Mouse (Mus musculus): ENCODE measurements at regions not wholly inside any gene's neighbourhood (a gene's known extent, or its start where the extent isn't known, plus 50 kb on each side); places are given as distances from the start of the nearest gene placed in this dataset.

DNA sequence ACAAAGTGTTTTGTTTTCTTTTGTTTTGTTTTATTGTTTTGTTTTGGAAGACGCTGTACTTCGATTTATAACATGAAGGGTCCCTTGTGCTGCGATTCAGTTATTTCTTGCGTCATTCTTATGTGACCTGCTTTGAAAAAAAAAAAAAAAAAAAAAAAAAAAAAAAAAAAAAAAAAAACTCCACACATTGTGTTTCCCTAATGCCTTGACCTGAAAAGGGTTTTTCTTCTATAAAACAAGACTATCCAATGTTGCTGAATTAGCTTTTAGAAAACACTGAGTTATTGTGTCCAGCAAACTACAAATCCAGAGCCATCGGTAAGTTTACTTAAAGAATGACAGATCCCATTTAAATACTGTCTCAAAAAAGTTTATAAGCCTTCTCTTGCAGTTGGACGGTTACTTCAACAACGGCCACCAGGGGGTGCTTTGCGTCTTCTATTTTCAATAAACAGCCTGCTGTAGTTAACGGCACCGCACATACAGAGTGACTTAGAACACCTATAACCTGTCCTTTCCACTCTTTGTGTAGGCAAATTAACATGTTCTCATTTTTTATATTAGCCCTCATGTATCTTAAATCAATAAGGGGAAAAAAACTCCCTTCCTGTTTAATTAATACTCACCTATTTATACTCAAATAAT lies 103.9 kb upstream of the Cxadr start:
- H3K9ac ChIP-seq (ENCODE audit: low read depth, low read length), result no peak overlapping the region
- H3K27ac ChIP-seq (ENCODE audit: low read depth, low read length), result no peak overlapping the region
- no peak overlapping the region for H3K4me2 ChIP-seq (replicated peaks; ENCODE audit: low read depth, low read length)
- DNase-seq (ENCODE audit: low spot score), result peak; percentile 91
- no peak overlapping the region for H3K4me3 ChIP-seq (ENCODE audit: low read depth, low read length)
- H3K4me1 ChIP-seq (replicated peaks; ENCODE audit: control insufficient read depth, insufficient read depth, low read length), result no peaks in the 10 kb centered on the region
- H3K9me3 ChIP-seq (ENCODE audit: control insufficient read depth, low read length), result no peaks in the 10 kb centered on the region
- peak; percentile 65; the same call in 1 of the 2 replicates for ATAC-seq (ENCODE audit: low FRiP score)
- no peaks in the 10 kb centered on the region for H3K27me3 ChIP-seq (ENCODE audit: control insufficient read depth, insufficient read depth, low read length)
- WGBS, result 18% methylated on average over 10 of the region's 10 CpGs
- no peaks in the 10 kb centered on the region for H3K36me3 ChIP-seq (ENCODE audit: control insufficient read depth, insufficient read depth, low read length)

DNA sequence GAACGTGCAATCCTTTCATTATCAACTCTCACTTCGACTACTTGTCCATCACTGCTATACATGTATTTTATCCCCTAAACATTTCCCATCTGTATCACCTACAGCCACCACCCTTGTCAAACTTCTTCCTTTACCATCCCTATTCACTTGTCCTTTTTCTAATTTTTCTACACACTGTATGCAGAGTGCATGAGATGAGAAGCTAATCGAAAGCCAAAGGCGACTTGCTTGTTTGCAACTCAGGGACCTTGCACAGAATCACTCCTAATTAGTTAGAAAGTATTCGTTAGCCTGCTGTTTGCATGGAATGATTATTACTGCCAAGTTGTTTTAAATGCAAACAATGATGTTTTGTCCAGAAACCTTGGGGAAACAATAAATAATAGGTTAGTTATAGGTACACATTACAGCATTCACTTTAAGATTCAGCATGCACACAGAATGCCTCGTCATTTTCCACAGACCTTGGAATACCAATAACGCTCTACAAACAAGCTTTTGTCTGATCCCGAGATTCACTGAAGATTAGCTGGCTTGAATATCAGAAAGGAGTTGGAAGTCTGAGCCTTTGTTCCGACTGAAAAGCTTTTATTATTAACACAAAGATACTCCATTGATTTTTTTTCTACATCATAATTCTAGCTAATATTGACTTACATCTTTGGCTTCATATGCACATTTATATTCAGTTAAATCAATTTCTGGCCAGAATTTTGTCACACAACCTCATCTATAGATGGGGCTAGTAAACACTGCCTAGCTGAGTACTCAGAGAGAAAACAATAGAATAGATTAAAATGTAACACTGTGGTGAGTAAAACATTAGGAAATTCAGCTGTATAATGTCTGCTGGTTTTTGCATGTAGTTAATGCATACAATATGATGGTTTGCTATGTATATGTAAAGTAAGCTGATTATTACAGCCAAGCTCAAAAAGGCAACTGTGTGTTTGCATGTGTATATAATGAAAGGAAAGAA lies 130.4 kb upstream of the Cxadr start:
- Histone ChIP-seq H3K4me1 (replicated peaks; ENCODE audit: control insufficient read depth, insufficient read depth, low read length) (no peaks in the 10 kb centered on the region), H3K27ac (ENCODE audit: low read depth, low read length) (no peak overlapping the region), H3K4me3 (ENCODE audit: low read depth, low read length) (no peak overlapping the region), H3K36me3 (ENCODE audit: control insufficient read depth, insufficient read depth, low read length) (no peaks in the 10 kb centered on the region), H3K9ac (ENCODE audit: low read depth, low read length) (no peak overlapping the region), H3K9me3 (ENCODE audit: control insufficient read depth, low read length) (no peaks in the 10 kb centered on the region), H3K27me3 (ENCODE audit: control insufficient read depth, insufficient read depth, low read length) (no peaks in the 10 kb centered on the region), H3K4me2 (replicated peaks; ENCODE audit: low read depth, low read length) (no peak overlapping the region)
- WGBS, result 80% methylated on average over 9 of the region's 9 CpGs
- ATAC-seq (ENCODE audit: low FRiP score) (no peak), DNase-seq (ENCODE audit: low spot score) (no peak)

DNA sequence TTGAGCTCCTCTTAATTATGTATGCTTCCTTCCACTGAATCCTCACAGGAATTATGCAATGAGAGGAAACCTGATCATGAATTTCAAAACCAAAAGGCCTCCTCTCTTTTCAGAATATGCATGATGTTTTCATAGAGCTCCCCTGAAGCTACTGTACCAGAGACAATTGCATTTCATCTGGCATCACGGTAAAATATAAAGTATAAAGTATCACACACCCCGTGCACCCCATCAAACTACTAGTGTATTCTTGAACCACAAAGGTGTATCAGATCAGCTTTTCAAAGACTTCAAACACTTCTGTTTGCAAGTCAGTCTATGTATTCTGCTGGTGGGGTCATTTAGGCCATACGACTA lies 144.4 kb upstream of the Cxadr start:
- no peaks in the 10 kb centered on the region for H3K4me1 ChIP-seq (replicated peaks; ENCODE audit: control insufficient read depth, insufficient read depth, low read length)
- no peak overlapping the region for H3K4me2 ChIP-seq (replicated peaks; ENCODE audit: low read depth, low read length)
- no peaks in the 10 kb centered on the region for H3K27me3 ChIP-seq (ENCODE audit: control insufficient read depth, insufficient read depth, low read length)
- no peak for ATAC-seq (ENCODE audit: low FRiP score)
- H3K9me3 ChIP-seq (ENCODE audit: control insufficient read depth, low read length), result no peaks in the 10 kb centered on the region; the same call in 1 of the 2 replicates
- no peak overlapping the region for H3K27ac ChIP-seq (ENCODE audit: low read depth, low read length)
- DNase-seq (ENCODE audit: low spot score), result no peak
- H3K36me3 ChIP-seq (ENCODE audit: control insufficient read depth, insufficient read depth, low read length), result no peaks in the 10 kb centered on the region
- no peak overlapping the region for H3K4me3 ChIP-seq (ENCODE audit: low read depth, low read length)
- 0 out of 2 replicates have a peak overlapping the region, but pooled peaks have one; percentile 4 for H3K9ac ChIP-seq (ENCODE audit: low read depth, low read length)
- 76% methylated on average over 3 of the region's 3 CpGs for WGBS

DNA sequence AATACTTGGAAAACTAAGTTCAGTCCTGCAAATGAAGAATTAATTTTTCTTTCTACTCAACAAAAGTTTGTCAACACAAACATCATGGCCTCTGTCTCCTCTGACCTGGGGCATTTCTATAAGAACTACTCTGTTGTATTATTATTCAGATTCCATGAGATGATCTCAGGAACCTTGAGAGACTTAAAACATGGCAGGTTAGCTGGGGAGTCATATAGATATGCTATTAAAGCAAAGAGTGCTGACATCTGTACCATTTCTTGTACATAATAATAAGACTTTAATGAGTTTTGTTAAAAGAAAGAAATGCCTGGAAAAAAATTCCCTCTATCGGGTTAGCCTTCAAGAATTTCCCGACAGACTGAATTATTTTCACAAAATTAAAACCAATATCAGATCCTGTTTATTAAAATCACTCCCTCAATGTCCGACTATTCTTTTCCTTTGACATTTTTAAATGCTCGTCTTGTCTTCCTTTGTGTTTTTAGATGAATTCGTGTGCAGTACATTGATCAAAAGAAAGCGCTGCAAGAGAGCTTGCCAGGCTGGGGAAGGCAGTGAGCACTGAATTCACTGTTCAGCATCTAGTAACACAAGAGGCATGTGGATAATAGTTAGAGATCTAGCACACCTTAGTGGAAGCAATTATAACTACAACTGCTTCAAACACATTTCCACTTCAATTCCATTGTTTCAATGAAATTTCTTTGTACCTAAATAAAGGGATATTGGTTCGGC lies 145.0 kb upstream of the Cxadr start:
- H3K36me3 ChIP-seq (ENCODE audit: control insufficient read depth, insufficient read depth, low read length), result no peaks in the 10 kb centered on the region
- no peaks in the 10 kb centered on the region for H3K27me3 ChIP-seq (ENCODE audit: control insufficient read depth, insufficient read depth, low read length)
- no peaks in the 10 kb centered on the region; the same call in 1 of the 2 replicates for H3K9me3 ChIP-seq (ENCODE audit: control insufficient read depth, low read length)
- H3K9ac ChIP-seq (ENCODE audit: low read depth, low read length), result no peak overlapping the region
- no peak overlapping the region for H3K4me3 ChIP-seq (ENCODE audit: low read depth, low read length)
- H3K4me2 ChIP-seq (replicated peaks; ENCODE audit: low read depth, low read length), result no peak overlapping the region
- peak; percentile 86; the same call in 1 of the 2 replicates for ATAC-seq (ENCODE audit: low FRiP score)
- H3K4me1 ChIP-seq (replicated peaks; ENCODE audit: control insufficient read depth, insufficient read depth, low read length), result no peaks in the 10 kb centered on the region
- peak; percentile 51 for DNase-seq (ENCODE audit: low spot score)
- 41% methylated on average over 7 of the region's 7 CpGs for WGBS
- H3K27ac ChIP-seq (ENCODE audit: low read depth, low read length), result no peak overlapping the region

DNA sequence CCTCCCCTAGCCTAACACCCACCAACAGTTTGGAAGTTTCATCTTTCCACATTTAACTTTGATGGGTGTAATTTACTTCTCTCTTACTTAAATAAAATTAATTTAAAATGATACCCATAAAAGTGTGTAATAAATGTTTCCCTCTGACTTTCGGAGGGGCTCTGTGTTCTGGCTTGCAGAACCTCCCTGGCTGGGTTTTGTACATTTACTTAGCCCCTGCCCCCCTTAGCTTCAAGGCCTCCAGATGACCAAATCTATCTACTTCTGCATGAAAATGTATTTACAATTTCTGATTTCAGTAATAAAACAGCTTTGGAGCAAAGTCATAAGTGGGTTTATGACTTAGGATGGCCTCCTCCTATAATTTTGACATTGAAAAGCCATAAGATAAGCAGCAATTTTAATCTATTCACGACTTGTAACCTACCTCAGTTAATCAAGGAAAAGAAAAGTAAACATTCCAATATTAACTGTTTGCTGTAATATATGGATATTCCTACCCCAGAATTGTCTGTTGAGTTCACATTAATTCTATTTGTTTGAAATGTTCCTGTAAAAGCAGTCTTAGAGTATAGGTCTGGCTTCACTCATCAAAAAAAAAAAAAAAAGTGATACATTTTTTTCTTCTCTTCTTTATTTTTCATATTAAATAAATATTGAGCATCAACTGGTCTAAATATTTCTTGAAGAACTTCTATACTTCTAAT lies 147.2 kb upstream of the Cxadr start:
- Histone ChIP-seq H3K4me2 (replicated peaks; ENCODE audit: low read depth, low read length) (no peak overlapping the region), H3K4me3 (ENCODE audit: low read depth, low read length) (no peak overlapping the region), H3K9ac (ENCODE audit: low read depth, low read length) (no peak overlapping the region), H3K9me3 (ENCODE audit: control insufficient read depth, low read length) (no peaks in the 10 kb centered on the region), H3K36me3 (ENCODE audit: control insufficient read depth, insufficient read depth, low read length) (no peaks in the 10 kb centered on the region), H3K27ac (ENCODE audit: low read depth, low read length) (no peak overlapping the region), H3K27me3 (ENCODE audit: control insufficient read depth, insufficient read depth, low read length) (no peaks in the 10 kb centered on the region), H3K4me1 (replicated peaks; ENCODE audit: control insufficient read depth, insufficient read depth, low read length) (no peaks in the 10 kb centered on the region)
- ATAC-seq (ENCODE audit: low FRiP score) (no peak), DNase-seq (ENCODE audit: low spot score) (no peak)
- 86% methylated on average over 2 of the region's 2 CpGs for WGBS

DNA sequence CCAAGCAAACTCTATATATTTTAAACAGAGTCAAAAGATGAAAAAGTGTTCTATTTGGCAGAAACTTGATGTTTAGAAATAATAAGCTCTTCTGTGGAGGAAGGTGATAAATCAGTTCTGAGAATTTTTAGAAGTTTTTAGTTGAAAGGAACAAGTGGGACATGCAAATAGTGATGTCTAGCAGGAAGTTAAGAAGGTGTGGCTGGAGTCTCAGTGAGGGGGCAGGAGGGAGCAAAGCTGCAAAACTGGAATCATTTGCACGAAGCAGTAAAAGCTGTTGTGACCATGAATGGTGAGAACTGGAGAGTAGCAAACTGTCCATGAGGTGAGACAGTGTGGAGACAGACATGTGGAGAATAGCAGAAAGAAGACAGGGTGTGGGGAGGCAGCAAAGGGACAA lies 157.1 kb upstream of the Cxadr start:
- 83% methylated on average over 1 of the region's 1 CpGs for WGBS

DNA sequence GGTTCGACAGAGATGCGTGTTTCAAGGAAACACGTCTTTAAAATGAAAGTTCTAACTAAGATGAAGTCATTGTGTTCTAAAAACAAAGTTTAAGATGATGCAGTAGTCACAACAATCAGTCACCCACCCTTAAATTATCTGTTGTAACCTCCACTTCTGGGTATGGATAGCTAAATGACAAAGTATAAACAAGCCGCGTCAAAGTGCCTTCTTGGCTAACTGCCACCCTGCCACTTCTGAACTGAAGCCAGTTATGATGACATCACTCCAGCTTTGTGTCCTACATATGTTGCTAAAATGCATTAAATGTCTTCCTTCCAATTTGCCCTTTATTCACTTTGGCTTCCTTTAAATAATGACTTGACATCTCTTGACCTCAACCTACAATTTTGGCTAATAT lies 165.8 kb upstream of the Cxadr start:
- WGBS, result 96% methylated on average over 5 of the region's 5 CpGs
- Histone ChIP-seq H3K36me3 (ENCODE audit: control insufficient read depth, insufficient read depth, low read length) (no peaks in the 10 kb centered on the region), H3K27me3 (ENCODE audit: control insufficient read depth, insufficient read depth, low read length) (no peaks in the 10 kb centered on the region), H3K4me3 (ENCODE audit: low read depth, low read length) (no peak overlapping the region), H3K4me1 (replicated peaks; ENCODE audit: control insufficient read depth, insufficient read depth, low read length) (no peaks in the 10 kb centered on the region), H3K9me3 (ENCODE audit: control insufficient read depth, low read length) (no peaks in the 10 kb centered on the region), H3K9ac (ENCODE audit: low read depth, low read length) (no peak overlapping the region), H3K4me2 (replicated peaks; ENCODE audit: low read depth, low read length) (no peak overlapping the region), H3K27ac (ENCODE audit: low read depth, low read length) (no peak overlapping the region)
- DNase-seq (ENCODE audit: low spot score) (no peak), ATAC-seq (ENCODE audit: low FRiP score) (no peak)

More for the DNA sequence above, 157.1 kb upstream of the Cxadr start:
- Histone ChIP-seq H3K9me3 (ENCODE audit: control insufficient read depth, low read length) (no peaks in the 10 kb centered on the region), H3K4me3 (ENCODE audit: low read depth, low read length) (no peak overlapping the region), H3K4me2 (replicated peaks; ENCODE audit: low read depth, low read length) (no peak overlapping the region), H3K27me3 (ENCODE audit: control insufficient read depth, insufficient read depth, low read length) (no peaks in the 10 kb centered on the region), H3K27ac (ENCODE audit: low read depth, low read length) (no peak overlapping the region), H3K36me3 (ENCODE audit: control insufficient read depth, insufficient read depth, low read length) (no peaks in the 10 kb centered on the region), H3K9ac (ENCODE audit: low read depth, low read length) (no peak overlapping the region), H3K4me1 (replicated peaks; ENCODE audit: control insufficient read depth, insufficient read depth, low read length) (no peaks in the 10 kb centered on the region)
- ATAC-seq (ENCODE audit: low FRiP score) (no peak), DNase-seq (ENCODE audit: low spot score) (no peak)

DNA sequence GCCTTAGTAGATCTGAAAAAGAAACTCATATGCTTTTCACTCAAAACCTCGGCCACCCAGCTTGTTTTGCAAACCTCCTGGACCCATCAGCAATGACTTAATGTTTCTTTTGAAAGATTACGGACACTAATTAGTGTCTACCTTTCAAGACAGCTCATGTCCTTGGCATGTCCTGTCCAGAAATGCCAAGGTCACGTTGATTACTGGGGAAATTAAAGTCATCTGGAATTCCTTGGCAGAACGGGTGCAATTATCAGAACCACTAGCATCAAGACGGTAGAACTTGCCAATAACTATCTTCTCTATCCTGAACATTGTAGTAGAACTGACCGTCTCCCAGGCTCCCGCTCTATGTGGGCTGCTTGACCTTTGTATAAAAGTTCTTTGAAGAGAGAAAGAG lies 166.8 kb upstream of the Cxadr start:
- ATAC-seq (ENCODE audit: low FRiP score) (no peak), DNase-seq (ENCODE audit: low spot score) (no peak)
- 88% methylated on average over 7 of the region's 7 CpGs for WGBS
- Histone ChIP-seq H3K4me1 (replicated peaks; ENCODE audit: control insufficient read depth, insufficient read depth, low read length) (no peaks in the 10 kb centered on the region), H3K9ac (ENCODE audit: low read depth, low read length) (no peak overlapping the region), H3K27me3 (ENCODE audit: control insufficient read depth, insufficient read depth, low read length) (no peaks in the 10 kb centered on the region), H3K4me3 (ENCODE audit: low read depth, low read length) (no peak overlapping the region), H3K27ac (ENCODE audit: low read depth, low read length) (no peak overlapping the region), H3K4me2 (replicated peaks; ENCODE audit: low read depth, low read length) (no peak overlapping the region), H3K36me3 (ENCODE audit: control insufficient read depth, insufficient read depth, low read length) (no peaks in the 10 kb centered on the region), H3K9me3 (ENCODE audit: control insufficient read depth, low read length) (no peaks in the 10 kb centered on the region)

All from hindbrain, embryonic 11.5 days (tissue).